Mouse (Mus musculus): Measurements from ENCODE around the gene Slc6a16. TPM values are rescaled to one million over a fixed set of nuclear protein-coding genes. Genes with fewer than 3 reads are reported as not detected.

Slc6a16 gene
- polyA plus RNA-seq, 1 experiment, result not detected

GRCm38 (mm10) chr7:45195341-45196175, 45.3 kb upstream of the Slc6a16 start:
- TF ChIP-seq POLR2A (IDR thresholded peaks at IDR 0.05; ENCODE audit: low read depth, low read length) (no peak), CTCF (IDR thresholded peaks at IDR 0.05; ENCODE audit: extremely low read depth, insufficient read depth, insufficient read length, insufficient replicate concordance) (no peak)
- Histone ChIP-seq H3K27me3 (ENCODE audit: control insufficient read depth, insufficient read depth, low read length) (no peaks in the 10 kb centered on the region), H3K4me1 (ENCODE audit: control insufficient read depth, insufficient read depth, insufficient read length) (no peaks in the 10 kb centered on the region), H3K36me3 (ENCODE audit: control insufficient read depth, insufficient read depth, low read length) (no peaks in the 10 kb centered on the region), H3K27ac (ENCODE audit: insufficient read depth, low read length) (no peak overlapping the region), H3K4me3 (ENCODE audit: extremely low read depth, insufficient read depth, insufficient read length) (no peak overlapping the region)
- WGBS, result 74% methylated on average over 13 of the region's 13 CpGs
- no peak for DNase-seq (ENCODE audit: low read depth in 1 of 2, low spot score in 2 of 2)

- Histone ChIP-seq H3K4me1 (ENCODE audit: control insufficient read depth, insufficient read depth, insufficient read length) (no peaks in the 10 kb centered on the region), H3K36me3 (ENCODE audit: control insufficient read depth, insufficient read depth, low read length) (no peaks in the 10 kb centered on the region), H3K27me3 (ENCODE audit: control insufficient read depth, insufficient read depth, low read length) (no peaks in the 10 kb centered on the region), H3K27ac (ENCODE audit: insufficient read depth, low read length) (no peak overlapping the region), H3K4me3 (ENCODE audit: extremely low read depth, insufficient read depth, insufficient read length) (no peak overlapping the region)
- DNase-seq (ENCODE audit: low read depth in 1 of 2, low spot score in 2 of 2), result no peak
- WGBS, result 83% methylated on average over 4 of the region's 4 CpGs
- TF ChIP-seq POLR2A (IDR thresholded peaks at IDR 0.05; ENCODE audit: low read depth, low read length) (no peak), CTCF (IDR thresholded peaks at IDR 0.05; ENCODE audit: extremely low read depth, insufficient read depth, insufficient read length, insufficient replicate concordance) (no peak)
Measured at GRCm38 (mm10) chr7:45196176-45196535, 44.7 kb upstream of the Slc6a16 start.

GRCm38 (mm10) chr7:45196994-45197393, 43.9 kb upstream of the Slc6a16 start:
- Histone ChIP-seq H3K4me3 (ENCODE audit: extremely low read depth, insufficient read depth, insufficient read length) (no peak overlapping the region), H3K27me3 (ENCODE audit: control insufficient read depth, insufficient read depth, low read length) (no peaks in the 10 kb centered on the region), H3K4me1 (ENCODE audit: control insufficient read depth, insufficient read depth, insufficient read length) (no peaks in the 10 kb centered on the region), H3K27ac (ENCODE audit: insufficient read depth, low read length) (no peak overlapping the region), H3K36me3 (ENCODE audit: control insufficient read depth, insufficient read depth, low read length) (no peaks in the 10 kb centered on the region)
- no peak for DNase-seq (ENCODE audit: low read depth in 1 of 2, low spot score in 2 of 2)
- TF ChIP-seq POLR2A (IDR thresholded peaks at IDR 0.05; ENCODE audit: low read depth, low read length), result no peak
- TF ChIP-seq CTCF (IDR thresholded peaks at IDR 0.05; ENCODE audit: extremely low read depth, insufficient read depth, insufficient read length, insufficient replicate concordance), result no peak
- 77% methylated on average over 5 of the region's 5 CpGs for WGBS

GRCm38 (mm10) chr7:45198435-45198834, 42.5 kb upstream of the Slc6a16 start:
- Histone ChIP-seq H3K27me3 (ENCODE audit: control insufficient read depth, insufficient read depth, low read length) (no peaks in the 10 kb centered on the region), H3K4me3 (ENCODE audit: extremely low read depth, insufficient read depth, insufficient read length) (no peak overlapping the region), H3K27ac (ENCODE audit: insufficient read depth, low read length) (no peak overlapping the region), H3K36me3 (ENCODE audit: control insufficient read depth, insufficient read depth, low read length) (no peaks in the 10 kb centered on the region), H3K4me1 (ENCODE audit: control insufficient read depth, insufficient read depth, insufficient read length) (no peaks in the 10 kb centered on the region)
- WGBS, result 24% methylated on average over 5 of the region's 5 CpGs
- TF ChIP-seq CTCF (IDR thresholded peaks at IDR 0.05; ENCODE audit: extremely low read depth, insufficient read depth, insufficient read length, insufficient replicate concordance), result peak; percentile 79; the same call in 1 of the 2 replicates
- no peak for TF ChIP-seq POLR2A (IDR thresholded peaks at IDR 0.05; ENCODE audit: low read depth, low read length)
- peak; percentile 17 to 67 for DNase-seq (ENCODE audit: low read depth in 1 of 2, low spot score in 2 of 2)

- no peak for TF ChIP-seq POLR2A (IDR thresholded peaks at IDR 0.05; ENCODE audit: low read depth, low read length)
- no peak for TF ChIP-seq CTCF (IDR thresholded peaks at IDR 0.05; ENCODE audit: extremely low read depth, insufficient read depth, insufficient read length, insufficient replicate concordance)
- Histone ChIP-seq H3K36me3 (ENCODE audit: control insufficient read depth, insufficient read depth, low read length) (no peaks in the 10 kb centered on the region), H3K27me3 (ENCODE audit: control insufficient read depth, insufficient read depth, low read length) (no peaks in the 10 kb centered on the region), H3K4me3 (ENCODE audit: extremely low read depth, insufficient read depth, insufficient read length) (no peak overlapping the region), H3K4me1 (ENCODE audit: control insufficient read depth, insufficient read depth, insufficient read length) (no peaks in the 10 kb centered on the region), H3K27ac (ENCODE audit: insufficient read depth, low read length) (no peak overlapping the region)
- no peak for DNase-seq (ENCODE audit: low read depth in 1 of 2, low spot score in 2 of 2)
- WGBS, result 88% methylated on average over 11 of the region's 11 CpGs
Measured at GRCm38 (mm10) chr7:45198961-45199360, 41.9 kb upstream of the Slc6a16 start.

- Histone ChIP-seq H3K36me3 (ENCODE audit: control insufficient read depth, insufficient read depth, low read length) (no peaks in the 10 kb centered on the region), H3K27me3 (ENCODE audit: control insufficient read depth, insufficient read depth, low read length) (no peaks in the 10 kb centered on the region), H3K4me1 (ENCODE audit: control insufficient read depth, insufficient read depth, insufficient read length) (peaks cover 4% of the 10 kb centered on the region; the same call in 1 of the 2 replicates), H3K4me3 (ENCODE audit: extremely low read depth, insufficient read depth, insufficient read length) (no peak overlapping the region), H3K27ac (ENCODE audit: insufficient read depth, low read length) (no peak overlapping the region)
- TF ChIP-seq POLR2A (IDR thresholded peaks at IDR 0.05; ENCODE audit: low read depth, low read length) (no peak), CTCF (IDR thresholded peaks at IDR 0.05; ENCODE audit: extremely low read depth, insufficient read depth, insufficient read length, insufficient replicate concordance) (no peak)
- WGBS, result 78% methylated on average over 10 of the region's 10 CpGs
- DNase-seq (ENCODE audit: low read depth in 1 of 2, low spot score in 2 of 2), result no peak
Measured at GRCm38 (mm10) chr7:45202654-45203053, 38.2 kb upstream of the Slc6a16 start.
